Mouse (Mus musculus): ENCODE data around the gene Adprh. TPM values are rescaled to one million over a fixed set of nuclear protein-coding genes. Genes with fewer than 3 reads are reported as not detected.

The Adprh gene
- polyA plus RNA-seq, 1 experiment = 53.9 TPM

- no peak for TF ChIP-seq CTCF (IDR thresholded peaks at IDR 0.05; ENCODE audit: borderline replicate concordance, insufficient read depth, low read length)
- TF ChIP-seq POLR2A (IDR thresholded peaks at IDR 0.05; ENCODE audit: low read depth, low read length) = no peak
- no peaks in the 10 kb centered on the region for H3K4me1 ChIP-seq (ENCODE audit: control insufficient read depth, insufficient read depth, low read length)
- H3K4me3 ChIP-seq (ENCODE audit: insufficient read depth, low read length) = no peak overlapping the region
- no peak overlapping the region for H3K27ac ChIP-seq (ENCODE audit: insufficient read depth, low read length)
These were observed 6.9 kb downstream of the Adprh start for GRCm38 (mm10) chr16:38445576-38445975.

GRCm38 (mm10) chr16:38445046-38445445, 7.5 kb downstream of the Adprh start:
- Histone ChIP-seq H3K4me3 (ENCODE audit: insufficient read depth, low read length) (no peak overlapping the region), H3K27ac (ENCODE audit: insufficient read depth, low read length) (no peak overlapping the region), H3K4me1 (ENCODE audit: control insufficient read depth, insufficient read depth, low read length) (no peaks in the 10 kb centered on the region)
- no peak for TF ChIP-seq POLR2A (IDR thresholded peaks at IDR 0.05; ENCODE audit: low read depth, low read length)
- TF ChIP-seq CTCF (IDR thresholded peaks at IDR 0.05; ENCODE audit: borderline replicate concordance, insufficient read depth, low read length) = no peak

GRCm38 (mm10) chr16:38443721-38444464, 8.6 kb downstream of the Adprh start:
- no peak overlapping the region for H3K4me3 ChIP-seq (ENCODE audit: insufficient read depth, low read length)
- H3K4me1 ChIP-seq (ENCODE audit: control insufficient read depth, insufficient read depth, low read length) = no peaks in the 10 kb centered on the region
- H3K27ac ChIP-seq (ENCODE audit: insufficient read depth, low read length) = no peak overlapping the region
- TF ChIP-seq CTCF (IDR thresholded peaks at IDR 0.05; ENCODE audit: borderline replicate concordance, insufficient read depth, low read length) (no peak), POLR2A (IDR thresholded peaks at IDR 0.05; ENCODE audit: low read depth, low read length) (no peak)

DNA sequence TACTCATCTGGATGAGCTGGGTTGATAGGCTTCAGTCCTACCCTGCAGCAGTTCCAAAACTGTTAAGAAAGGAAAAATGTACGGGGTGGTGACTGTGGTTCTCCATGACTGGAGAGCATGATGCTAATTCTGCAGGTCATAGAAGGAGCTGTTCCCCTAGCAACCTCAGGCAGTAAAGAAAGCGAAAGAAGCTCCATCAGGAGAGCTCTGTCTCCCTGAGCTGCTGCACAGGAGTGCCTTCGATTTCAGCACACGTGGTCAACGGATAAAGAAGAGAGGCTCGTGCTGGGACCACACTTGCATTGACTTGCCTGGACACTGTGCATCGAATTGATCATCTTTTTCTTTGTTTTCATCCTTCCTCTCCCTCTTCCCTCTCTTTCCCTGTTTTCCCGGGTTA, 10.3 kb downstream of the Adprh start:
- peak overlapping the region; percentile 53 for H3K27ac ChIP-seq (ENCODE audit: insufficient read depth, low read length)
- no peaks in the 10 kb centered on the region for H3K4me1 ChIP-seq (ENCODE audit: control insufficient read depth, insufficient read depth, low read length)
- TF ChIP-seq CTCF (IDR thresholded peaks at IDR 0.05; ENCODE audit: borderline replicate concordance, insufficient read depth, low read length) (no peak), POLR2A (IDR thresholded peaks at IDR 0.05; ENCODE audit: low read depth, low read length) (no peak)
- no peak overlapping the region for H3K4me3 ChIP-seq (ENCODE audit: insufficient read depth, low read length)

GRCm38 (mm10) chr16:38441611-38442010, 10.9 kb downstream of the Adprh start:
- no peak overlapping the region for H3K4me3 ChIP-seq (ENCODE audit: insufficient read depth, low read length)
- TF ChIP-seq POLR2A (IDR thresholded peaks at IDR 0.05; ENCODE audit: low read depth, low read length) (no peak), CTCF (IDR thresholded peaks at IDR 0.05; ENCODE audit: borderline replicate concordance, insufficient read depth, low read length) (no peak)
- H3K4me1 ChIP-seq (ENCODE audit: control insufficient read depth, insufficient read depth, low read length) = no peaks in the 10 kb centered on the region
- H3K27ac ChIP-seq (ENCODE audit: insufficient read depth, low read length) = peak overlapping the region; percentile 53

DNA sequence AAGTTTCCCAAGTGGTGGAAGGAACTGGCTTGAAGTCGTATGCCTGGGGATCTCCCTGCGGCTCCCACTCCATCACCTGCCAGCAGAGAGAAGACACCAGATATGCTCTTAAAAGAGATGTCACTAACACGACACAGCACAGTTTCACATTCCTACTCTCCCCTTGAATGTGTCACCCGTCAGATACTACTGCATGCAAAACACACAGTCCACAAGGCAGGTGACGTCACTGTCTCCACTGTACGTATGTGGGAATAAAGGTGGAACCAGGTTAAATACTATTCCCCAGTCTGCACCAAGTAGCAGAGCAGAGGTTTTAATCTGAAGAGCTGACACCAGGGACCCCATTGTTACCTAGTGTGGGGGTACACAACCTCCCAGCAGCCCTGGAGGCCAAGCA, 12.1 kb downstream of the Adprh start:
- H3K27ac ChIP-seq (ENCODE audit: insufficient read depth, low read length) = no peak overlapping the region
- no peak for TF ChIP-seq POLR2A (IDR thresholded peaks at IDR 0.05; ENCODE audit: low read depth, low read length)
- TF ChIP-seq CTCF (IDR thresholded peaks at IDR 0.05; ENCODE audit: borderline replicate concordance, insufficient read depth, low read length) = no peak
- no peak overlapping the region for H3K4me3 ChIP-seq (ENCODE audit: insufficient read depth, low read length)
- no peaks in the 10 kb centered on the region for H3K4me1 ChIP-seq (ENCODE audit: control insufficient read depth, insufficient read depth, low read length)

DNA sequence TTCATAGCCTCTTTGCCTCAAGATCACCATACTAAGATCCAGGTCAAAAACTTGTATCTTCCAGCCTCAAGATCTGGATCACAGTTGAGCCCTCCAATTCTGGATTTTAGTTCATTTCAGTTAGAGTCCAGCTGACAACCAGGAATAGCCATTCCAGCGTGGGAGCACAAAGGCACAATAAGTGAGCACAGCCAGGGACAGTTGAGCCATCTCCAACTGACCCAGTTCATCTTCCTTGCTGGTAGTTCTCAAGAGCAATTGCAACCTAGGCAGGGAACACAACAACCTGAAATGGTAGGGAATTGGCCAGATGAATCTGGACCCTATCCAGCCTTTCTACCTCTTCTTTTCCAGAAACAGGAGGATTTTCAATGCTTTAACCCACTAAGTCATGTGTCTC, 13.3 kb downstream of the Adprh start:
- TF ChIP-seq POLR2A (IDR thresholded peaks at IDR 0.05; ENCODE audit: low read depth, low read length) (no peak), CTCF (IDR thresholded peaks at IDR 0.05; ENCODE audit: borderline replicate concordance, insufficient read depth, low read length) (no peak)
- Histone ChIP-seq H3K27ac (ENCODE audit: insufficient read depth, low read length) (no peak overlapping the region), H3K4me1 (ENCODE audit: control insufficient read depth, insufficient read depth, low read length) (no peaks in the 10 kb centered on the region), H3K4me3 (ENCODE audit: insufficient read depth, low read length) (no peak overlapping the region)

- TF ChIP-seq CTCF (IDR thresholded peaks at IDR 0.05; ENCODE audit: borderline replicate concordance, insufficient read depth, low read length) (no peak), POLR2A (IDR thresholded peaks at IDR 0.05; ENCODE audit: low read depth, low read length) (no peak)
- H3K27ac ChIP-seq (ENCODE audit: insufficient read depth, low read length) = no peak overlapping the region
- no peak overlapping the region for H3K4me3 ChIP-seq (ENCODE audit: insufficient read depth, low read length)
- peaks cover 3% of the 10 kb centered on the region; the same call in 1 of the 2 replicates for H3K4me1 ChIP-seq (ENCODE audit: control insufficient read depth, insufficient read depth, low read length)
These were observed 18.2 kb downstream of the Adprh start for GRCm38 (mm10) chr16:38434295-38434795.

GRCm38 (mm10) chr16:38433514-38433913, 19.0 kb downstream of the Adprh start:
- Histone ChIP-seq H3K4me3 (ENCODE audit: insufficient read depth, low read length) (no peak overlapping the region), H3K4me1 (ENCODE audit: control insufficient read depth, insufficient read depth, low read length) (peaks cover 3% of the 10 kb centered on the region; the same call in 1 of the 2 replicates), H3K27ac (ENCODE audit: insufficient read depth, low read length) (no peak overlapping the region; the same call in 1 of the 2 replicates)
- TF ChIP-seq POLR2A (IDR thresholded peaks at IDR 0.05; ENCODE audit: low read depth, low read length) (no peak), CTCF (IDR thresholded peaks at IDR 0.05; ENCODE audit: borderline replicate concordance, insufficient read depth, low read length) (no peak)
